Mouse (Mus musculus): ENCODE data around the gene Nrp2.
A peak's percentile ranks its signal among the peaks of the same experiment; 100 is the strongest.

The Nrp2 gene

GRCm38 (mm10) chr1:62703158-62704116 lies at the start of gene Nrp2:
Gene Nrp2 (plus strand): TSS chr1:62703285.
- peak; percentile 13 for DNase-seq (ENCODE audit: low spot score)

DNA sequence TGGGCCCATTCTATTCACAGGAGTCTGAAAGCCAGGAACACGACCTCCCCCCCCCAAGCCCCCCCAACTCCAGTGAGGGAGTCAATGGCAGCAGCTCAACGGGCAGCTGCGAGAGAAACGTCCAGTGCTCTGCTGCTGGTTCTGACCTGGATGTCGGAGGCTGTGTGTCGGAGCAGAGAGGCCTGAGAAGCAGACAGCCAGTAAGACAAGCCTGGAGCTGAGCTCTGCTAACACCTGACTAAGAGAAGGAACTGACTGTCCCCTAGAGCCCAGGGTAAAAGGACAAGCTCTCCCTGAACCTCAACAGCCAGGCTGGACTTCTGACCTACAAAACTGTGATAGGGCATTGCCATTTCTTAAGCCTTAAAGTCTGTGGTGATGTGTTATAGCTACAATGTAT lies 48.6 kb upstream of the Nrp2 start:
- DNase-seq (ENCODE audit: low spot score): no peak

DNA sequence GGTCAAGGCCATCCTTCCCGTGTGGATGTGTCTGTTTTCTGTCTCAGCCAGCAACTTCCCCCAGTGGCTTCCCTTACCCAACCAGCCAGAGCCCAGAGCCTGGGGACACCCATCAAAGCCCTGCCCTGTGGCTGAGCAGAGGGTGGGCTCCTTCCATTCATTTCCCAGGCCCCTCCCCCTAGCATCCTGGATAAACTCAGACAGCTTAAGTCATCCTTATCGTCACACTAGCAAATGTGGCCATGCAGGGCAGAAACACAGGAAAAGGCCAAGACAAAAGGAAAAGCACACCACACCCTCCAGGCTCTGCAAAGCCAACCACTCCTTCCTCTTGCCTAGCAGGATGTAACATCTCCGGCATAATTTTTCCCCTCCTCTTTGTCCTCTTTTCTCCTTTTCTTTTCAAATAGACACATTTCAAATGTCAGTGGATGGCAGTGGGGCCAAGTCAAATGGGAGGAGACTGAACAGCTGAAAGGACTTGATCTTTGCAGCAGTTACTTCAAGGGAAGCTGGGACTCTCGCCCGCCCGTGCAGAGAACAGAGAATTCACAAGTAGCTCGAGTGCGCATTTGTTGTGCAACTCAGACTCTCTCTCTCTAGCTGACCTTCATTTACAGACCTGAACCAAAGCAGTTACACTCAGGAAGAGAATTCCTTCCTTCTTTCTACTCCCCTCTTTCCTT lies 38.0 kb upstream of the Nrp2 start:
- peak; percentile 6 for DNase-seq (ENCODE audit: low spot score)

GRCm38 (mm10) chr1:62665771-62666730 lies 37.0 kb upstream of the Nrp2 start:
- peak; percentile 7 for DNase-seq (ENCODE audit: low spot score)

GRCm38 (mm10) chr1:62666780-62667179 lies 36.3 kb upstream of the Nrp2 start:
- no peak for DNase-seq (ENCODE audit: low spot score)

DNA sequence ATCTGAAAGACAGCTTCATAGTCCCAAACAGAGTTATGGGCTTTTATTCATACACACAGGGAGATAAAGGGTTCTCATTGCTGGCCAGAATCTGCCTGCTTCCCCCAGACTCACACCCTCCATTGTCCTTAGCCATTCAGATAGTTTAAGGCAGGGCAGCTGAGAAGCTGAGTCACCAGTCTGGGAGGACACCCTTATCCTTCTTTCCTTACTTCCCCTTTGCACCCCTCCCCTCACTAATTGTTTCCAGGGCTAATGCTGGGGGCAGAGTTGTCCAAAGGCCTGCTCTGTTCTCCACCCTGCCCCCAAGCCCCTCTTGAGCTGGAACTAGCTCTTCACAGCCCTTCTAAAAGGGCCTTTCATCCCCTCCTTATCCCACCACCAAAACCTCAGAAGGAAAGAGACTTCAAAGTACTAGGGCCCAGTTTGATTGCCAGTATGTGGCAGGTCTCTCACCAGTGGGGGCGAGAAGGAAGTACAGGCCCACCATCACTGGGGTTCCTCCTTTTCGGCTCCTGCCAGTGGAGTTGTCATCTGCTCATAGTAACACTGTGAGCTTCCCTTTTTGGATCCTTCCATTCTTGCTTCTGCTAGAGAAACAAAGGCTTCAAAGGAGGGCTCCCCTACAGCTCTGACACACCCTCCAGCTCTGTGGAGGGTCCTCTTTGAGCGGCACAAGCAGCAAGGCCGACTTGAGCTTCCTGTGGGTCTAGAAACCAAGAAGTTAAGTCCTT lies 24.3 kb upstream of the Nrp2 start:
- DNase-seq (ENCODE audit: low spot score): no peak

- DNase-seq (ENCODE audit: low spot score): no peak
Observed at GRCm38 (mm10) chr1:62679466-62679865, 23.6 kb upstream of the Nrp2 start.

GRCm38 (mm10) chr1:62682456-62683385 lies 20.4 kb upstream of the Nrp2 start:
- no peak for DNase-seq (ENCODE audit: low spot score)

- DNase-seq (ENCODE audit: low spot score): no peak
Observed at GRCm38 (mm10) chr1:62683498-62683897, 19.6 kb upstream of the Nrp2 start.

DNA sequence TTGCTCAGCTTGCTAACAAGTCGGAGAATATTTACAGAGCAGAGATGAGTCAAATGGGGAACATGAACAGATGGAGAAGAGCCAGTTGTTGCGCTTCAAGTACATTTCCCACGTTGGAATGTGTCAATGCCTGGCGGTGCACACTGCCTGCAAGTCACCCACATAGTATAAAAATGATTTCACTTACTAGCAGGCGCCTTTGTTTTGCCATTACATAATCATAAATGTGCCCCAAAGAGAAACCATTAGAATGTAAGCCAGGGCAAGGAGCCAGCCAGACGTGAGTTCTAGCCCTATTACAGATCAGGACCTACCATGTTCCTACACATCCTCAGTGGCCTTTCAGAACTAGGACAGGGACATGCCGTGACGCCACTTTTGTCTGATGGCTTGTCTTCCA lies 15.6 kb upstream of the Nrp2 start:
- DNase-seq (ENCODE audit: low spot score): no peak

DNA sequence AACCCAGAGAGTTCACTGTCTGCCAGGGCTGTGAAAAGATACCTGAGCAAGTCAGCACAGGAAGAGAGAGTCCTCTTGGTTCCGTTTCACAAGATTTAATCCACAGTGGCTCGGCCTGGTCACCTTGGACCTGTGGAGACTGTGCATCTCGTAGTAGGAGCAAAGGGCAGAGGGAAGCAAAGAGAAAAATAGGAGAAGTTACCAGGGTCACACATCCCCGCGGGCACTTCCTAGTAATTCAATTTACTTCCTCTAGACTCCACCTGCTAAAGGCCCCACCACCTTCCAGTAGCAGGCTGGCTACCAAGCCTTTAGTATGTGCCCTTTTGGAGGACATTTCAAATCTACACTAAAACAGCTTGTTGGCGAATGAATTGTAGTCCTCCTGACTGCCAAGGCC lies 11.9 kb upstream of the Nrp2 start:
- DNase-seq (ENCODE audit: low spot score): no peak

DNA sequence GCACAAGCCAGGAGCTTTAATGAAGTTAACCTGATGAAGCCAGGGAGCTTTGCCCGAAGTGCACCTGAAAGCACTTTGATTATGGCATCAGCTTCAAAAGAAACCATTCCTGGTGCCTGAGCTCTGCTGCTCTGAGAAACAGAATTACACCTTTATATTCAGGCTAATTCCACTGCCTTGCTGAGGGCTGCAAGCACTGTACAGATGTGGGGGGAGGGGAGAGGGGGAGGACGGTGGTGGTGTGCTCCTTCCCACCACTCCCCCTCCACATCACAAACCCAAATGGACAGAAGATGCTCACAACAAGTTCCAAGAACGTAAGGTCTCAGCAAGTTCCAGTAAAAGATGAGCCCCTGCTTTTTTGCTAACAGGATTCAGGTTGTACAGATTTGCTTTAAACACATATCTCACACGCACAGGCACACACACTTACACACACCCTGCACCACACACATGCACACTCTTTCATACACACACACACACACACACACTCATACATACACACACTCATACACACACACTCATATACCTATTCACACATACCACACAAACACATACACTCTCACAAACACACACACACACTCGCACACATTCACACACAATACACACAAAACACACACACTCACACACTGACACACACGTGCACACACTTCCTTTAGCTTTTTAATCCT lies 6.6 kb upstream of the Nrp2 start:
- no peak for DNase-seq (ENCODE audit: low spot score)

- peak; percentile 60 for DNase-seq (ENCODE audit: low spot score)
Observed at GRCm38 (mm10) chr1:62696983-62697341, 6.1 kb upstream of the Nrp2 start.

DNA sequence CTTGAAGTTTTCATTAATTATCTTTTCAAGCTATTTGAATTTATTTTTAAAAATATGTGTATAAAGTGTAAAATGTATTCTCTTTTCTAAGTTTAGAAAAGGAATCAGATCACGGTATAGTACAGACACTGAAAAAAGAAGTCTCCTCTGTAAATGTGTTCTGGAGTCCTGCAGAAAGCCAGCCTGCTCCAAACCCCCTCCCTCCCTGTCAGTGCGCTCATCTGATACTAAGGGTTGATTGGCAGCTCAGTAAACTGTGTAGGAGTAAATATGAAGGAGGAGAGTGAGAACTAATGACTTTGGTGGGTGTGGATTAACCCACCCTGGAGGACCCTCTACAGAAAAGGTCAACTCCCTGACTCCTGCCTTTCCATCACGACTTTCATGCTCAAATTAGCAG lies 5.7 kb upstream of the Nrp2 start:
- no peak for DNase-seq (ENCODE audit: low spot score)

DNA sequence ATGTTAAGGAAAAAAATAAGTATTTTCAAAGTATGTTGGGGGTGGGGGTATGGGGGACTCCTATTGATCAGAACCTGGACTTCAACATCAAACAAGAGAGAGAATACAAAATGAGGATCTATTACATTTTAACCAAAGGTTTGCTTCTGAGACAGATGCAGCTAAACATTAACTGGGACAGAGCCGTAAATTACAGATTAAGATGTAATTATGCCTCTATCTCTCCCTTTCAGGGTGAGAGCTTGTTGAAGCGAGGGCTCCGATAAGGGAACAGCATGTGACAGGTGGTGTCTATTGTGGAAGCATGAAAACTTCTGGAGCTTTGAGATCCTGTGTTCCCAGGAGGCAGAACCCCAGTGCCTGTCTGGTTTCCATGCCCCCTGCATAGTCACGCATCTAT lies 3.3 kb upstream of the Nrp2 start:
- DNase-seq (ENCODE audit: low spot score): no peak

- DNase-seq (ENCODE audit: low spot score): peak; percentile 84
Observed at GRCm38 (mm10) chr1:62701065-62701921, 1.8 kb upstream of the Nrp2 start.

- no peak for DNase-seq (ENCODE audit: low spot score)
Observed at GRCm38 (mm10) chr1:62702743-62703142, 342 bp upstream of the Nrp2 start.

DNA sequence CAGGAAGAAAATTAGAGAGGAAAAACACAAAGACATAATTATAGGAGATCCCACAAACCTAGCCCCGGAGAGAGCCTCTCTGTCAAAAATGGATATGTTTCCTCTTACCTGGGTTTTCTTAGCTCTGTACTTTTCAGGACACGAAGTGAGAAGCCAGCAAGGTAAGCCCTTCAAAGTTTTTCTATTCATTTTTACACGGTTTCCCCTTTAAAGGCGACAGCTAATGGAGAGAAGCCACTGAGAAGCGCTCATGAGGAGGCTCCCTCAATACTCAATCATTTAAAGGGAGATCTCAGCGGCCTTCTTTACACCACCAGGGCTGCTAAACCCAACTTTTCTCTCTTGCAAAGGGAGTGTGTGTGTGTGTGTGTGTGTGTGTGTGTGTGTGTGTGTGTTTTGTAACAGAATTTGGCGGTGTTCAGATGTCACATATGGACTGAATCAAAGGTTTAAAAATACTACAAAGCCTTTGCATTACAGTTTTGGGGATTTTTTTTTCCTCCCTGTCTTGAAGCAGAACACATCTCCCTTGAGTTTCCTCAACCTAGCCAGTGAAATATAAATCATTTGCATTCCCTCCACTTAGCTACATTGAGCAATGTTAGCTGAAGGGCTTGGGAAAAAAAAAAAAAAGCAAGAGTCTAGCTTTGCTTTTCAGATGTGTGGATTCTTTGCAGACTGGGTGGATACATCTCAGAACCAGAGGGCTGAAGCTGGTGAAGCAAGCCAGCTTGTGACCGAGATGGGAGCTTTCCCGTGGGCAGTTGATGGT lies 1.2 kb downstream of the Nrp2 start:
- peak; percentile 27 for DNase-seq (ENCODE audit: low spot score)

All from adipocyte (in vitro differentiated cells).